Mouse (Mus musculus): ENCODE measurements around the gene Kctd4.

GRCm38 (mm10) chr14:75964433-75964832, 9.6 kb downstream of the Kctd4 start:
- TF ChIP-seq POLR2A (IDR thresholded peaks at IDR 0.05; ENCODE audit: borderline replicate concordance, control insufficient read depth, low read depth, low read length): no peak
- no peak for TF ChIP-seq CTCF (IDR thresholded peaks at IDR 0.05; ENCODE audit: control insufficient read depth, insufficient read depth, low read length)

Data from bone marrow, adult 2 months (tissue).